Mouse (Mus musculus): ENCODE data around the gene Alpl. TPM values are rescaled to one million over a fixed set of nuclear protein-coding genes. Genes with fewer than 3 reads are reported as not detected.
A peak's percentile ranks its signal among the peaks of the same experiment; 100 is the strongest.

Alpl gene
- polyA plus RNA-seq, 1 experiment: not detected

DNA sequence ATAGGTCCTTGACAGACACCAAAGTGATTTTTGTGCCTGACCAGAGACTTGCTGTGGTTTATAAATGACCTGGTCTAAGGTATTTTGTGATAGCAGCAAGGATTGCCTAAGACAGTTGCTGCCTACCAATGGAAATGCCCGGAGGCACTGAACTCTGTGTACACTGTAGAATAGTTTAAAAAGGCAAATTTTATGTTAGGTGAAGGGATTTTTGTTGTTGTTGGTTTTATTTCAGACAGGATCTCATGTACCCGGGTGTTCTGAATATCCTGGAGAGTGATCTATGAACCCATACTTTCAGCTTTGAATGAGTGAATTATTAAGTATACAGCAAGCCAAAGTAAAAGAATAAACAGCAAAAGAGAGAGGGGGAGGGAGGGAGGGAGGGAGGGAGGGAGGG is 28.7 kb upstream of the Alpl start:
- no peaks in the 10 kb centered on the region for H3K36me3 ChIP-seq (replicated peaks; ENCODE audit: low read length)
- no peaks in the 10 kb centered on the region for H3K9me3 ChIP-seq
- H3K4me1 ChIP-seq: peaks cover 9% of the 10 kb centered on the region
- peaks cover 26% of the 10 kb centered on the region for H3K27me3 ChIP-seq (replicated peaks)
- no peak overlapping the region for H3K4me3 ChIP-seq (replicated peaks)
- TF ChIP-seq FLI1 (IDR thresholded peaks at IDR 0.05; ENCODE audit: low read length): no peak
- TF ChIP-seq GATA1 (IDR thresholded peaks at IDR 0.05; ENCODE audit: borderline replicate concordance, low read length): no peak

DNA sequence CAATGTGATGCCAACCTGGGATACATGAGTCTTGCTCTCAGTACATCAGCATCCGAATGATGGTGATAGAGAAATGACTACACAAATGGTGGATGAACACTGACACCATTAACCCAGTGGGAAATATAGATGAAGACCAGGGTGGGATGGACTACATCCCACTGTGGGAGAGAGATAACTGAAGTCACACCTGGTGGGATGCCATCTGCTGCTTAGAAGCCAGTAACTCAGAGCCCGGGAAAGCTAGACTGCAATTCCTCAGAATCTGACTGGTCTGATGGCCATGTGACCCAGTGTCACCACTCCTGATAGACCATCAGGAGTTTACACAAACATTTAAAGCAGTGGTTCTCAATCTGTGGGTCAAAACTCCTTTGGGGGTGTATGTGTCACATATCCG is 27.4 kb upstream of the Alpl start:
- Histone ChIP-seq H3K27me3 (replicated peaks) (peaks cover 14% of the 10 kb centered on the region), H3K4me3 (replicated peaks) (no peak overlapping the region), H3K36me3 (replicated peaks; ENCODE audit: low read length) (no peaks in the 10 kb centered on the region), H3K9me3 (no peaks in the 10 kb centered on the region), H3K4me1 (peaks cover 9% of the 10 kb centered on the region)
- no peak for TF ChIP-seq GATA1 (IDR thresholded peaks at IDR 0.05; ENCODE audit: borderline replicate concordance, low read length)
- no peak for TF ChIP-seq FLI1 (IDR thresholded peaks at IDR 0.05; ENCODE audit: low read length)

DNA sequence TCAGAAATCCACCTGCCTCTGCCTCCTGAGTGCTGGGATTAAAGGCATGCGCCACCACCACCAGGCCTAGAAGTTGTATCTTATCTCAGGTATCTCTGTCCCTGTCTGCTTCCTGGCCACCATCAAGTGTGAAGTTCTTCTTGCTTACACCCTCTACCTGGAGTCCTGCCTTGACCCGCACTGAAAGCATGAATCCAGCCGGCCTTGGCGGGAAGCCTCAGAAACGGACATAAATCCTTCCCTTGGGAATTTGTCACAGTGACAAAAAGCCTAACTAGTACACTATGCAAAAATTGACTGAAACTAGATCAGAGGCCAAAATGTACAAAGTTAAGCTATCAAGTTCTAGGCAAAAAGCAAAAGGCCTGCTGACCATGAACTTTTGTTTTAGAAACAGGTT is 26.4 kb upstream of the Alpl start:
- Histone ChIP-seq H3K4me1 (peaks cover 9% of the 10 kb centered on the region), H3K27me3 (replicated peaks) (peaks cover 8% of the 10 kb centered on the region), H3K36me3 (replicated peaks; ENCODE audit: low read length) (no peaks in the 10 kb centered on the region), H3K4me3 (replicated peaks) (no peak overlapping the region), H3K9me3 (no peaks in the 10 kb centered on the region)
- TF ChIP-seq FLI1 (IDR thresholded peaks at IDR 0.05; ENCODE audit: low read length) (no peak), GATA1 (IDR thresholded peaks at IDR 0.05; ENCODE audit: borderline replicate concordance, low read length) (no peak)

DNA sequence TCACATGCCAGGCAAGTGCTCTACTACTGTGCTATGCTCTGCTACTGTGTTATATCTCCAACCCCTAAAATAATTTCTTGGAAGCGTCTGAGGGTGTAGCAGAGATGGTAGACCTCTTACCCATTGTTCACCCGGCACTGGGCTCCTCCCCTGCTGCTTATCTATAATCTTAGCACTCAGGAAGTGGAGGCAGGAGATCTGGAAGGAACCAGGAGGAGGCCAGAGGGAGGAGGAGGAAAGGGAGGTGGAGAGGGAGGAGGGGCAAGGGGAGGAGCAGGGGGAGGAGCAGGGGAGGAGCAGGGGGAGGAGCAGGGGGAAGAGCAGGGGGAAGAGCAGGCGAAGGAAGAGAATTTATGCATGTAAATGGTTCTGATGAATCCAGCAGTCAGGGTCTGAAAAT is 24.5 kb upstream of the Alpl start:
- Histone ChIP-seq H3K27me3 (replicated peaks) (peaks cover 13% of the 10 kb centered on the region), H3K4me1 (peaks cover 15% of the 10 kb centered on the region), H3K4me3 (replicated peaks) (peak overlapping the region; percentile 47), H3K36me3 (replicated peaks; ENCODE audit: low read length) (no peaks in the 10 kb centered on the region), H3K9me3 (no peaks in the 10 kb centered on the region)
- TF ChIP-seq GATA1 (IDR thresholded peaks at IDR 0.05; ENCODE audit: borderline replicate concordance, low read length) (no peak), FLI1 (IDR thresholded peaks at IDR 0.05; ENCODE audit: low read length) (no peak)

DNA sequence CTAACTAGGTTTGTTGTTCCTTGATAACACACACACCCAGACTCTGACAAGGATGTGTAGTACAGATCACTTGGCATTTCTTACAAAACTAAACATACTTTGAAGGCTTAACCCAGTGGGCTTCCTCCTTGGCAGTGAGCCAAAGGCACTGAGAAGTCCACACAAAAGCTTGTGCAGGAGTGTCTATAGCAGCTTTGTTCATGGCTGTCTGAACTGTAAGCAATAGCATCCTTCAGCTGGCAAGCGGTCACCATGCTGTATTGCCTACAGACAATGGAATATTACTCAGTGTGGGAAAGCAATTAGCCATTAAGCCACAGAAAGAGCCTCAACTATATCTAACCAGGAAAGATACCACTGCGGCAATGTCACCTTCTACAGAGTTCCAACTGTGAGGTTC is 23.3 kb upstream of the Alpl start:
- H3K36me3 ChIP-seq (replicated peaks; ENCODE audit: low read length): no peaks in the 10 kb centered on the region
- H3K4me1 ChIP-seq: peaks cover 19% of the 10 kb centered on the region
- H3K27me3 ChIP-seq (replicated peaks): peaks cover 8% of the 10 kb centered on the region
- H3K9me3 ChIP-seq: no peaks in the 10 kb centered on the region
- H3K4me3 ChIP-seq (replicated peaks): no peak overlapping the region
- TF ChIP-seq GATA1 (IDR thresholded peaks at IDR 0.05; ENCODE audit: borderline replicate concordance, low read length) (no peak), FLI1 (IDR thresholded peaks at IDR 0.05; ENCODE audit: low read length) (no peak)

DNA sequence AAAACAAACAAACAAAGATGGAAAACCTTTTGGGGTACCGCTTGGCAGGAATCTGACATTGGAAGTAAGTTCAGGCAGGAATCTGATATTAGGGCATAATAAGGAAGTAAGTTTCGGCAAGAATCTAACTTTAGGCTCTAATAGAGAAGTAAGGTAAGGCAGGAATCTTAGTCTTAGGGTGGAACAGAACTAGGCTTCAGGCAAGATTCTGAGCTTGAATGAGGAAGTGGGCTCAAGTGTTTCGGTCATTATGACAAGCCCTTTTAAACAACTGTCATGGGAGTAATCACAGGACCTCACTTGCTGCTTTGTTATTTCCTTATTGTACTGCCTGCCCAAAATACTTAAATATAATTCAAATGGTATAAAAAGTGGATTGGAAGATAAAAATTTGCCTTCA is 22.2 kb upstream of the Alpl start:
- peaks cover 17% of the 10 kb centered on the region for H3K27me3 ChIP-seq (replicated peaks)
- peaks cover 19% of the 10 kb centered on the region for H3K4me1 ChIP-seq
- no peak for TF ChIP-seq GATA1 (IDR thresholded peaks at IDR 0.05; ENCODE audit: borderline replicate concordance, low read length)
- H3K4me3 ChIP-seq (replicated peaks): no peak overlapping the region
- no peaks in the 10 kb centered on the region for H3K9me3 ChIP-seq
- no peaks in the 10 kb centered on the region for H3K36me3 ChIP-seq (replicated peaks; ENCODE audit: low read length)

DNA sequence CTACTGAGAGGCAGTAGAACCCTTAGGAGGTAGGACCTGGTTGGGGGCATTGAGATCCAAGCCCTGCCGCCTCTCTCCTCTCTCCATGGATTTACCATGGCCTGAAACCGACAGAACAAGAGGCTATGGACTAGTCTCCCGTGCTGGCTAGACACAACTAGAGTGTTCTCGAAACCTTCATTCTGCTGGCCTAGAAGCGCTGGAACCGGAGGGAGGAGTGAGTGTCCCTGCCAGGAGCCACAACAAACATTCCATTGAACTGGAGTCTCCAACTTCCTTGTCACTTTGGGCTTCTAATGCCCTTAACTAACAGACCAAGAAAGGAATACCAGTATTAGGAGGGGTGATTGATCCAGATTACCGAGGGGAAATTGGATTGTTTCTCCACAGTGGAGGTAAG is 20.0 kb upstream of the Alpl start:
- peaks cover 31% of the 10 kb centered on the region for H3K27me3 ChIP-seq (replicated peaks)
- TF ChIP-seq FLI1 (IDR thresholded peaks at IDR 0.05; ENCODE audit: low read length) (no peak), GATA1 (IDR thresholded peaks at IDR 0.05; ENCODE audit: borderline replicate concordance, low read length) (no peak)
- no peaks in the 10 kb centered on the region for H3K9me3 ChIP-seq
- H3K36me3 ChIP-seq (replicated peaks; ENCODE audit: low read length): no peaks in the 10 kb centered on the region
- H3K4me1 ChIP-seq: peaks cover 18% of the 10 kb centered on the region
- H3K4me3 ChIP-seq (replicated peaks): no peak overlapping the region

DNA sequence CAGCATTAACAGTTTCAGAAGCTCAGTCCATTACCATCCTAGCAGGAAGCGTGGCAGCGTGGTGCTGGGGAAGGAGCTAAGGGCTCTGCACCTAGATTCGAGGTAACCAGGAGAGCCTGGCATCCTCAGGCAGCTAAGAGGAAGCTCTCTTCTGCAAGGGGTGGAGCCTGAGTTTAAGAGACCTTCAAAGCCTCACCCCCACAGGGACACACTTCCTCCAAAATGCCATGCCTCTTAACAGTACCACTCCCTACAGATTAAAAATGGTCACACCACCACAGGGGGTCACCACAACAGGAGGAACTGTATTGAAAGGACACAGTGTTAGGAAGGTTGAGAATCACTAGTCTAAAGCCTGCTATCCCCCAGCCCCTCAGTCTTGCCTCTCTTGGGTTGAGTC is 19.3 kb upstream of the Alpl start:
- Histone ChIP-seq H3K4me1 (peaks cover 11% of the 10 kb centered on the region), H3K36me3 (replicated peaks; ENCODE audit: low read length) (no peaks in the 10 kb centered on the region), H3K27me3 (replicated peaks) (peaks cover 33% of the 10 kb centered on the region), H3K9me3 (no peaks in the 10 kb centered on the region), H3K4me3 (replicated peaks) (no peak overlapping the region)
- no peak for TF ChIP-seq GATA1 (IDR thresholded peaks at IDR 0.05; ENCODE audit: borderline replicate concordance, low read length)
- TF ChIP-seq FLI1 (IDR thresholded peaks at IDR 0.05; ENCODE audit: low read length): no peak

DNA sequence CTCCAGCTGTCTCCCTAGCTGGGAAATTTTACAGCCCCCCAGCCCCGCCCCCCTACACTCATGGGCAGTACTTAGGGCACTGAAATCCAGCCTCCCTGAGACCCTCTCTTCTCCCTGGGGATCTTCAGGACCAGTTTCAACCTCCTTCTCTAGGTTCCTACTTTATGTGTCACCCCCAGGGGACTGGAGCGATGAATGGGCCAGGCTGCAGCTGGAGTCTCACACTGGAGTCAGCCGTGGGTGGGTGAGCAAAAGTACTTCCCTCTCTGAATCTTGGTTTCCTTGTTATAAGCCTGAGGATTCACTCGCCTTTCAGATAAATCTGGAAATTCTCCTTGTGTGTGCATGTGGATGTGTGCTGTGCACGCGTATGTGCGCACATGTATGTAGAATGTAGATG is 18.0 kb upstream of the Alpl start:
- no peak for TF ChIP-seq GATA1 (IDR thresholded peaks at IDR 0.05; ENCODE audit: borderline replicate concordance, low read length)
- no peak for TF ChIP-seq FLI1 (IDR thresholded peaks at IDR 0.05; ENCODE audit: low read length)
- Histone ChIP-seq H3K4me3 (replicated peaks) (no peak overlapping the region), H3K36me3 (replicated peaks; ENCODE audit: low read length) (no peaks in the 10 kb centered on the region), H3K4me1 (peaks cover 13% of the 10 kb centered on the region), H3K27me3 (replicated peaks) (peaks cover 45% of the 10 kb centered on the region), H3K9me3 (no peaks in the 10 kb centered on the region)

DNA sequence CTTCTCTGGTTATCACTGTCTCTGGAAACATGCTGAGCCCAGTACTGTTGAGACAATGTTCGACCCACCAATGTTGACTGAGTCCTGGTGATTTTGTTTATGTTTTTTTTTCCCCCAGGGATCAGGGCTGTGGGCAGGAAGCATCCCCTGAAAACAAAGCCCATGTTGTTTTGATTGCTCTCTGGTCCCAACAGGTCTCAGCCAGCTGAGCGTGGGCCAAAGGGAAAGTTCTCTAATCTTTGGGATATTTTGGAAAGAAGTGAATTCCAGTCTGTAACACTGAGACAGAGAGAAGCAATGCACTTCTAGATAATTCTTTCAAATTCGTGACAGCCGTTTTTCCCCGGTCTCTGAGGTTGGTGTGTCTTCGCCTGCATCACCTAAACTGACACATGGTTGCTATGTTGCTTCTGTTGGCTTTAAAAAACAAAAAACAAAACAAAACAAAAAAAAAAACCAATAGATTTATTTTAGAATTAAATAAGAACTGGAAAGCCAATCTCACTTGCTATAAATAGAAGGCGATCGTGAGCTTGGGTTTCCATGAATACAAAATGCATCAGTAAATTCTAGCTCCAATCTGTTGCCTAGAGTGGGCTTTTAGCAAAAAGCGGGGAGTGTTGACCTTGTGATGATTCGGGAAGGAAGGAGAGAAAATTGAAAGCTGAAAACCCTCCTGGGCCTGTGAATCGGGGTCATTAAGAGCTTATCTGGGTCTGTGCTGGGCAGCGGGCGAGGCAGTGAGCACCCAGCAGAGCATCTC is 16.9 kb upstream of the Alpl start:
- H3K4me3 ChIP-seq (replicated peaks): no peak overlapping the region
- peaks cover 14% of the 10 kb centered on the region for H3K4me1 ChIP-seq
- TF ChIP-seq FLI1 (IDR thresholded peaks at IDR 0.05; ENCODE audit: low read length) (no peak), GATA1 (IDR thresholded peaks at IDR 0.05; ENCODE audit: borderline replicate concordance, low read length) (no peak)
- no peaks in the 10 kb centered on the region for H3K36me3 ChIP-seq (replicated peaks; ENCODE audit: low read length)
- H3K9me3 ChIP-seq: no peaks in the 10 kb centered on the region
- H3K27me3 ChIP-seq (replicated peaks): peaks cover 45% of the 10 kb centered on the region

Data from megakaryocyte, embryonic 14.5 days (primary cell).